Mouse (Mus musculus) 416B (cell line): ENCODE measurements at regions not wholly inside any gene's neighbourhood (a gene's known extent, or its start where the extent isn't known, plus 50 kb on each side); places are given as distances from the start of the nearest gene placed in this dataset.
"Not testable (repeated sequence)": the region's sequence is repeated elsewhere in the genome, so short reads cannot be mapped to it uniquely, and the experiment has no call there.

ENCODE experiments used
- DNase-seq: peaks from one replicate; pipeline ENCODE4 v3.0.0; 2011; ENCODE audit warnings: low read depth

DNA sequence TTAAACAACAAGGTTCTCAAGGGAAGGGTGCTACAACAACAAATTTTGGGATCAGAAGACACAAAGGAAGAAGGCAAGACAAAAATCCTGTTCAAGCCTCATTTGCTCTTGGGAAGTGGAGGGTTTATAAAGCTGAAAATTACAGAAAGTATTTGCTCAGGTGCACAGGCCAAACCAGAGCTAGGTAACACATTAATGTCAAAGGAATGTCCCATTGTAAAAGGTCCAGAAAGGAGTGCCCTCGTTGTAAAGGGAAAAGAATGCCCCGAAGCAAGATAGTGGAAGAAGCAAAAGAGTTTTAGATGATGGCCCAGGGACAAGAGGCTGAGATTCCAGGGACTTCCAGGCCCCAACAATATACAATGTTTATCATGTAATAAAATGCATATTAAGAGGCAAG lies 317.3 kb downstream of the Car8 start:
- DNase-seq = no peak

DNA sequence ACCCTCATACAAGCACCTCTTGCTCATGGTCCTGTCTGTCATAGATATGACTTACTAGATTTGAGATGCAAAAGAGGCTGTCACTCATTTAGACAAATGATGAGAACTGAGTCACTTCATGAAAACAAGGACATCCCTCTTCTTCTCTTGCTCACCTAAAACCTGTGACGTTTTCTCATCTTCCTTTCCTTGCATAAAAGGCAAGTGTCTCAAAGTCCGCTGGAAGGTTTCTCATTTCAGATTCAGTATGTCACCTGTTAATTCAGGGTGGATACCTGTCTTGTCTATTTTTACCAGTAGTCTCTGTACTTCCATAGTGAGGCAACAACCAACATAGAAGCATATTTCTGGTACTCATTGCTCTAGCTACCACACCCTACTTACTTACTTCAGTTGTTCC lies 325.6 kb downstream of the Car8 start:
- no peak for DNase-seq

DNA sequence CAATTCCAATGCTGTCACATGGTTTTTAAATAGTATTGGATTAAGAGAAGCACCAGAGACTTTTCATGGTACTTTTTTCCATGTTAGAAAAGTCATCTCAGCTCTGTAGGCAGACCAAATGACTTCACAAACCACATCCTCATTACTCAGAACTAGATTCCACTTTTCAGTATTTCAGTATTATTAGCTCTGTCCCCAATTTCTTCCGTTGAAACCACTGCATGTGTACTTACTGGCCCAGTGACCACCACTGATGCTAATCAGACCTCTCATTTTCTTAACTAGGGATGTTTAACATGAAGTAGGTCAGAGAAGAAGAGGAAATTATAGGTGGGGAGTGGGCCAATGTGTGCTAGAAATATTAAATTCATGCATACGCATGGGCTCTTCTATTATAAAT lies 326.2 kb downstream of the Car8 start:
- peak; percentile 95 for DNase-seq

DNA sequence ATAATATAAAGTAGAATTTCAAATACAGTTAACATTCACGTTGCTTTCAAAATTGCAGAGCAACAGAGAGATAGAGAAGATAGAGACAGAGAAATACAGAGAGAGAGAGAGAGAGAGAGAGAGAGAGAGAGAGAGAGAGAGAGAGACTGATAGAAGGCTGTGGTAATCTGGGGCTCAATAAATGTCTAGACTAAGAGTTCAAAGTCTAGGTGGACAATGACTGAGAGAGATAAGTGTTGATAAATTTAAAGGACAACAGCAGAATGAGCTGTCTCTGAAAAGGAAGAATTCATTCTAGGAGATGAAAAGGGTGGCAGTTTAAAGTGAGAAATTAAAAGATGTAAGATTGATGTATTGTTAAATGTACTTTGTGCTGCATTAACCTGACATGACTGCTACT lies 335.7 kb downstream of the Car8 start:
- DNase-seq = no peak

DNA sequence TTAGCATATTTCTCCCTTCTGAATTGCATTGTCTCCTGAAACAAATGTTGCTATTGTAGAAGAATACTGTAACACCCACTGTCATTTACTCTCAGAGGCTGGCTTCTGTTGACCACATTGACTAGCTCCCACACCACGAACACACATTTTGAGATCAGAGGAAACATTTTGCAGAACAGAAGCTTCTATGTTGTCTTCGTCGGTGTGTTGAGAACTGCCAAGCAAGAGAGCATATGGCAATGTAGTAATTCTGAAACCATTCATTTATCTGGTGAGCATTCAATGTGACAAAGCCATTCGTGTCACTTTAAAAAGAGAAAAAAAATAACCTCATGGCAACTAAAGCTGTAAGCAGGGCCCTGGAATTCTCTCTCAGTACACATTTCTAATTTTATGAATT lies 343.9 kb downstream of the Car8 start:
- peak; percentile 32 for DNase-seq

DNA sequence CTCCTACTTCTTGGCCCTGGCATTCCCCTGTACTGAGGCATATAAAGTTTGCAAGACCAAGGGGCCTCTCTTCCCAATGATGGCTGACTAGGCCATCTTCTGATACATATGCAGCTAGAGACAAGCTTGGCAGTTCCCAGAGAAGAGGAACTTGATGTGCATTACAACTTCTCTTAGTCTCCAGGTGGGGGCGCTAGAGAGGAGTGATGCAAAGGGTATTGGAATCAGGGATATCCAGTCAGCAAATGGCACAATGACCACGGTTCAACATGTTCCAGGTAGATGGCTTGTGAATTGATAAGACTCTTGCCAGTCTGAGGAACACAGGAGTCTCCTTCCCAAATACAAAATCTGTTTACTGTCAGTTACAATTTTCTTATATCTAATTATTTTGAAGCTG lies 347.7 kb downstream of the Car8 start:
- DNase-seq = peak; percentile 32

DNA sequence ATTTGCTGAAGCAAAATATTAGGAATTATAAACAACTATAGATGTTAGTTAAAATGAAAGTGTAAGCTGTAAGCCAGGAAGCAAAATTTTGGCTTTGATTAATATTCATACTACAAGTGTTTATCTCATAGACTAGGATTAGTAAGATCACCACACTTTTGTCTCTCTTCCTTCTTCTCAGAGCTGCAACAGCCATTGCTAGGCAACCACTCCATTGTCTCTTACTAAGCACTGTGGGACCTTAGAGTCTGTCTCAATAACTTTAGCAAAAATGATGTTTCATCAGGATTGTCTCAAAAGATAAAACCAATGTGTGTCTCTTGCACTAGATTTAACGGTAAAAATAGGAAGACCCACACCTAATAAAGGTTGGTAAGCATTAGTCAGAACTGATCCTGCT lies 384.3 kb downstream of the Car8 start:
- peak; percentile 14 for DNase-seq

DNA sequence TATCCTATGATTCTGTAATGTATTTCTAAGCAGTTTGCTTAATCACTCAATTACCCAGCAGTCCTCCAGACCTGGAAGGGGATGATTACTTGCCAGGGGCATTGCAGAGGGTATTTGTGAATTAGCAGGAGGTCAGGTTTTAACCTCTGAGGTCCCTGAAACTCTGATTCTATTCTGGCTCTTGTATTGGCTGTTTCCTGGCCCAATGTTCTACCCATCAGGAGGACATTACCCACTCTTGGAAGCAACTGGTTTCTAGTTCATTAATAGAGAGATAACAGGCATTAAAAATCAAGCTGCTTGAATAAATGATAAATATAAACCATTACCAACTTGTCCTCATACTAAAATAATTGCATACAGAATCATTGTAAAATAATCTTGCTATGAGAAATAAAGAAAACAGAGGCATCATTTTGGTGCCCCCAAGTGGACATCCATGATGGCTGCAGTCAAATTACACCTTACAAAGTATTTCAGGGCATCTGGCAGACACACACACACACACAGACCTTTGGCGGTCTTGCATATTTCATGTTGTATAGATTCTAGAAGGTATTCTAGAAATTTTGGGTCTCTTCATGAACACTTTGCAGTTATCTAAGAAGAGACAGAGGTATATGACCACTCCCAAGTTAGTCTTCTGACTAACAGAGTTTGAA lies 385.6 kb downstream of the Car8 start:
- DNase-seq = peak; percentile 74

DNA sequence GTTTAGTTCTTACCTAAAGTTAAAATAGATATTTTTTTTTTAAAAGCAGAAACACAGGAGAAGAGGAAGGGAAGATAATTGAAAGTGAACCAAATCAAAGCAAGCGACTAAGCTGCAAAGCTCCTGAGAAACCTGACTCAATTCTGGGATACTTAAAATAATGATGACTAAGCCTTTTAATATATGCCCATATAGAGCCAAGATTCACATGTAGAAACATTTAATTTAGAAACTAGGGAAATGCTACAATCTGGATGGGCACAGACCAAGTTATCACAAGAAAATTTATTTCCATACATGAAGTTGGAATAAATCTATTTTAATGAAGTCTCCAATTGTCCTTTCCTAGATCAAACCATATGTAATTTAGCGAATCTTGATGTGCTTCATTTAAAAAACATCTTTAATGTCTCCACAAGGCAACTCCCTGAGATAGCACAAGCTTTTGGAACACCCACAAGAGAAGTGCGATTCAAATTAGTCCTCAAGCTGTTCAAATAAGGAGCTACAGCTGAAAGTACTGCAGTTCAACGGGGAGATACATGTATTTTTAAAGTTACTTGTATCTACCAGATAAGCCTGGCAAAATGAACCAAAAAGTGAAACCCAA lies 386.7 kb downstream of the Car8 start:
- DNase-seq = no peak

DNA sequence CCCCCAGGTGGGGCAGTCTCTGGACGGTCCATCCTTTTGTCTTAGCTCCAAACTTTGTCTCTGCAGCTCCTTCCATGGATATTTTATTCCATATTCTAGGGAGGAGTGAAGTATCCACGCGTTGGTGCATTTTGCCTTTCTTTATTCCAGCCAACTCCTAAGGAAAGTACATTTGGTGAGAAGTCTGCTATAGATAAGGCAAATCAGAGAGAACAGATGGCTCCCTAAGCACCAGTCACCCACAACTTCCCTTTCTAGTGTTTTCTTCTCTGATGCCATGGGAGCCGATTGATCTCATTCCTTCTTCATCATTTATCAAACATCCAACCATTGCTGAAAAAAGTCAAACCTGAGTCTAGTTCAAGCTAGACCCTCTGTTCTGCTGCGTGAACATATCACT lies 391.4 kb downstream of the Car8 start:
- DNase-seq = peak; percentile 39

DNA sequence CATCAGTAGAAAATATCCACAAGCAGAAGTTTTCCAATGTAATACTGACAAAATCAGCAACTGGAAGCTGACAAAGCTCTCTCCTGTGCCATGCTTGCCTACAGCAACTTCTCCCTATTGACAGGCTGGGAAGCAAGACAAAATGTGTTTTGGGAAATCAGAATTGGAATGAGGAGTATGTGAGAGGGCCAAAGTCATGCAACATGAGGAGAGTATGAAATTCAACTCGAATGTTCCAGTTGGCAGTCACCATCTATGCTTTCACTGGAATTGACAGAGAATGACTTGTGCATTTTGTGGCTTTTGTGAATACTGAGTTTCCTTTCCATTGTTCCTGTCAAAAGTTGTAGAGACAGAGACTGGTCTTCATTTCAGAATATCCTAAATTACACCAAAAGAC lies 409.7 kb downstream of the Car8 start:
- no peak for DNase-seq

DNA sequence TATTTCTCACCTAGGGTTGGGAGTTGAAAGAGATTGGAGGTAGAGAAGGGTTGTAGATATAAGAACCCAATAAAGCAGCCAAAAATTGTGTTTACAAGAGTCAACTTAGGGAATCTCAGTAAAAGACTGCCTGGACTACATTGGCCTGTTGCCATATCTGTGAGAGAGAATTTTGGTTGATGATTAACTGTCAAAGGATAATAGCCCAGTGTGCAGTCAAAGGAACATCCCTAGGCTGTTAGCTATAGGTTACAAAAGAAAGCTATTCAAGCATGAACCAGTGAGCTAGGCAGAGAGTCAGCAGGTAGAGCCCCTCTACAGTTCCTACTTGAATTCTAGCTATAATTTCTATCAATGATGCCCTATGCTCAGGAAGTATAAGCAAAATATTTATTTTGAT lies 419.0 kb downstream of the Car8 start:
- no peak for DNase-seq

DNA sequence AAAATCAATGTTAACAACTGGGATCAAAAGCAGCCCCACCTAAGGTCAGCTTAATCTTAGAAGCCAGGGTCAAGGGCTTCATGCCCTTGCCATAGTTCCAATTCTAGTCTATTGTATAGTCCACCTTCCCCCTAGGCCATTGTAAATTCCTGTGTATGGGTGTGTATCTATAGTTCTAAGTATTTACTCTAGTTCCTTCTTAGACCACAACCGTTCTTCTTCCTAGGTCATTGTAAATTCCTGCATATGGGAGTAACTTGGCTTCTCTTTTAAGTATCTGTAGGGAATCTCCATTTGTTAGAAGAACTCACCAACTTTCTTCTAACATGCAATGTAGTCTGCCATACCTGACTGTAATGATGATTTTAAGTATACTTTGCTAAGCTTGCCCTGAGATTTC lies 461.1 kb downstream of the Car8 start:
- not testable (repeated sequence) for DNase-seq

DNA sequence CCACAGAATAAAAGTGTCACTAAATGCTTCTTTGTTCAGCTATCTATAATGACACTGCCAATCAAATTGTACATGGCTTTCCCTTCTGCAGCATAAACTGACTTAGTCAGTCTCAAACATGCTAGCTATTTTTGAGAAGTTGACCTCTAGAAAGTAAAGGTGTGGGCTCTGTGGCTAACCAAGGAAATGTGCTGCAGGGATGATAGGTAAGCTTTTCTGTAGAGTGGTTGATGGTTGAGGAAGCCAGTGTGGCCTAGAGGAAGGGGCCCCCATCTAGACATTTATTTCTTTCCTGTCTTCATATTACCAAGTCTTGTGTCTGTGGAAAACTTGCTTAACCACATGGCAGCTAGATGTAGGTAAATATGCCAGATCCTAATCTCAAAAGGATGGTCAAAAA lies 483.4 kb downstream of the Car8 start:
- peak; percentile 99 for DNase-seq

DNA sequence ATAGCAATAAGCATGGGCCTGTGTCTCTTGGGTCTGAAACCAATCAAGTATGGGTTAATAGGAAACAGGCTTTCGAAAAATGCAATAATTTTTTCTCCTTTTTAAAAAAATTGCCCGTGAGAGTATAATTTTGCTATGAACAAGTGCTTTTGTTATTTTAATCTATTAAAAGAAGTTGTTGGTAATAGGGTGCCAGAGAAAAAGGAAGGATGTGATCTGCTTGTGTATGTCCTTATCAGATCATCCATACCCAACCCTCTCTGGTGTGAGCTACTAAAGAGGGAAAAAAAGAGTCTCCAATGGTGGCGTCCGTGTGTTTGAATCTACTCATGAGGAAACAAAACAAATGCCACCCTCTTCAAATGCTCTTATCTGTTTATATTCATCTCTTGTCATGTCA lies 484.9 kb downstream of the Car8 start:
- DNase-seq = peak; percentile 92

DNA sequence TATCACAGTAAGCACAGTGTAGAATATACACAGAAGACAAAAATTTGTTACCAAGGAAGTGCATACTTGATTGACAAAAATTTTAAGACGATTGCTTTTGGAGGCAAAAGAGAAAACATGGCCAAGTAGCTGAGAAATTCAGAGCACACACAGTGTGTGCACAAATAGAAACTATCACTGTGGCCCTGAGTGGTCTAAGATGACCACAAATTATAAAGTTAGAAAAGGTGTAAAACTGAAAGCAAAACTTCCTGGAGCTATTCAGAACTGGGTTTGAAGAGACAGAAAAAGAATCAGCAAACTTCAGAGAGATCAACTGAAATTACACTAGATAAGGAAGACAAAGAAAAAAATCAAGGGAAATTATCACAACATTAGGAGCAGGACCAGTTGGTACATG lies 487.6 kb downstream of the Car8 start:
- peak; percentile 31 for DNase-seq

DNA sequence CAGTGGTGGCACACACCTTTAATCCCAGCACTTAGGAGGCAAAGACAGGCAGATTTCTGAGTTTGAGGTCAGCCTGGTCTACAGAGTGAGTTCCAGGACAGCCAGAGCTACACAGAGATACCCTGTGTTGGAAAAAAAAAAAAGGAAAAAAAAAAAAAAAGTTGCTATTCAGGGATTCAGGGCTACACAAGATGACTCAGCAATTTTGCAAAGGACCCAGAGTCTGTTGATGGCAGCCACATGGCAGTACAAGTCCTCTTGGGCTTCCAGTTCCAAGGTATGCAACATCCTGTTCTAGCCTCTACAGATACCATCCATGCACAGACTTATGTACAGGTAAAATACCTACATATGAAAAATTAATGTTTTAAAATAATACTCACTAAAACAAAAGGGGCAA lies 515.9 kb downstream of the Car8 start:
- peak; percentile 36 for DNase-seq

DNA sequence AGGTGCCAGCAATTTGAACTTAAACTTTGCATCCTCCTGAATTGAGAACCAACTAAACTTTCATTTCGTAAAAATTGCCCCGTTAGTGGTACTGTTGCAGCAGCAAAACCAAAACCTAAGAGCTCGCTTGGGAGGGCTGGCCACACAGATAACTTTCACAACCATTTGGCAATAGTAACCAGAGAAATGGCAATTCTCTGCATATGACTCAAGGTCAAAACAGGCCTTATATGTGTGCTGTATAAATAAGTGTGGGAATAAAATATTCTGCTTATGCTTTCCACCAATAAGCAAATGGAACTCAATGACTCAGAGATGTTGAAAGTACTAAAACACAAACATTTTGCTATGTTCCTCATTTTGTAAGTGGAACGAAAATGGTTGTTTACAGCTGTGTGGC lies 550.3 kb downstream of the Car8 start:
- DNase-seq = peak; percentile 76

DNA sequence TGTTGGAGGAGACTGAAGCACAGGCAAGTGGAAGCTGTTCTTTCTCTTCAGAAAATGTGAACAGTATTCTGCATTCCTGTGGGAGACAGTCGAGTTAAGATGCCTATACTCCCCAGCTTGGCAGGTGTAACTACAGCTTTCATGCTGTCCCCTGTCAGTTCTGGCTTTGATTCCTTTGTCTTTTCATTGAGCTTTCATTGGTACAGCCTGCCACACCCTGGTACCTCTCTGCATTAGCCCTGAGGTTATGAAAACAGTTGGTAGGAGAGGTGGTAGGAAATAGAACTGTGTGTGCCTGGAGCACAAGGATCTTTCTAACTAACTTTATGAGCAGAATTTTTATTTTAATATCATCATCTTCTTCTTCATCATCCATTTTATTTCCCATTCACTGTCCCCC lies 551.6 kb downstream of the Car8 start:
- peak; percentile 19 for DNase-seq

DNA sequence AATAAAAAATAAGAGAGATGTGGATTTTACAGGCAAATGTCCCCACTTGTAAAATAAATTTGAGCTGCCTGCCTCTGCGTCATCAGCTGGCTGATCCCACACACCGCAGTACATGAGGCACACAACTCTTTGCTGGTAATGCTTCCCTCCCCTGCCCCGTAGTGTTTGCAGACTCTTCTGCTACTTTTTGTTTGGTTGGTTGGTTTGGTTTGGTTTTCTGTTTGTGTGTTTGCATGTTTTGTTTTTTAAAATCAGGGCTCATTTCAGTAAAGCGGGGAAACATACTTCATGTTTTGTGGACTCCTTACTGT lies 568.1 kb downstream of the Car8 start:
- DNase-seq = no peak

DNA sequence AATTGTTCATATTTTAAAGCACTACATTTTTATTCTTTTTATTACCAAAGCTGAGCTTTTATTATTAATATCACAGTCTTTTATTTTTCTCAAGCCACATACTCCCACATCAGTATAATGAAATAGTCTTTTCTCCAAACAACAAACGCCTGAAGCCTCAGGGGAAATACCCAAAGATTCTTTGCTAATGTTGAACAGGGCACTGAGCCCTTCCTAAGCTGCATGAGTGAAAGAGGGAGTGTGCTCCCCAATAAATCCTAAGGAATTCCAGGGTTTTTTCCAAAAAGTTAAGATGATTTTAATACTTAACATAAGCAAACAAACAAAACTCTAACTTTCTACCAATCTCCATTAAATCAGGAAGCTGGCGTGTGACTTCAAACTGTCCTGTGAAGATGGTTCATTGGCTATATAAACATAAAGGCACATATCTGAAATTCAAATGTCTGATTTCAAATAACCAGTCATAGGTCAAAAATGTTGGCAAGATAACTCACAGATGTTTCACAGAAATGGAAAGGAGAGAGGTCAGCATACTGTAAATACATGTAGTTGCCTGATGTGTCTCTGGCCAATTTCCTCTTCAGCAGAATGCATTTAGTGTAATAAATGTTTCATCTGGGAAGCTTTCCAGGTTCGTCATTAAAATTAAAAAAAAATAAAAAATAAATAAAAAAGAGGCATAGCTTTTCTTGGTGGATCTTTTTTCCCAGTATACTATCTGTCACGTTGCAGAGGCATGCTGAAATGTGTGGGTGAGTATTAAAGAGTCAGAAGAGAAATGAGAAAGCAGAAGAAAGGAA lies 568.6 kb downstream of the Car8 start:
- DNase-seq = no peak

DNA sequence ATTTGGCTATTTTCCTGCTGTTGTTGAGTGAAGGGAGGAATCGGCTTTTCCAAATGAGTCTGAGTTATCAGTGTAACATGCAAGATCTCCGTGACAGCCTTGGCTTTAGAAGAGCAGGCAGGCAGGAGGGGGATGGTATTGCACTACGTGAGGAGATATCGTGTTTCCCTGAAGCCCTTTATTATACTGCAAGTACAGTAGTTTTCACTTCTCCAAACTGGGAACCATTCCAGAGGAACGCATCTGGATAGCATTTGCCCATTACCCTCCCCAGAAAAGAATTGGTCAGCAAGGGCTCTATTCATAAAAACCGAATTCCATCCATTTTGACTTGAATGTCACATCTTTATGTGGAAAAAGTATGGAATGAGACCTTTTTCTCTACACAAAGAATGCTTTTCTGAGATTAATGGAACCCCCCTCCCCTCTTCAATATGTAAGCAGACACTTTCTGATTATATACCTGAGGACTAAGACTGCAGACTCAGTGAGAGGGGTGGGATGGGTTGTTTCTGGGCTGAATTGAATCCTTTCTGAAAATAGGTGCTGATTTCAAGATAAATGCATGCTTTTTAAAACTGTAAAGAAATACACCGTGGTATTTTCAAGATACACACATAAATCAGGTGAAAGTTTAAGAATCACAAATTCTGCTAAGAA lies 571.8 kb downstream of the Car8 start:
- DNase-seq = no peak
